Mouse (Mus musculus): Measurements from ENCODE around the gene 4930550C14Rik. TPM values are rescaled to one million over a fixed set of nuclear protein-coding genes. Genes with fewer than 3 reads are reported as not detected.

The 4930550C14Rik gene
- polyA plus RNA-seq, 1 experiment from 2014 or later: 1.9 TPM

Small RNAs within 50 kb of the gene (microRNA-seq; reads per million reads assigned to microRNA genes)
- not detected for gene Mir130c

Other genes starting within 250 kb of the 4930550C14Rik start
- gene Ddx10, start 154.3 kb upstream of the 4930550C14Rik start, polyA plus RNA-seq (2015; fragmentation: Nextera tagmentation; extraction: Ambion mirVana): 26.6 and 27.2 TPM in 2 replicates
- 6.9 and 7.3 TPM in 2 replicates for gene Exph5, start 100.7 kb upstream of the 4930550C14Rik start, polyA plus RNA-seq (2015; fragmentation: Nextera tagmentation; extraction: Ambion mirVana)
- 51.6 and 53.7 TPM in 2 replicates for gene Kdelc2, start 18.3 kb upstream of the 4930550C14Rik start, polyA plus RNA-seq (2015; fragmentation: Nextera tagmentation; extraction: Ambion mirVana)
- gene Atm, start 134.4 kb downstream of the 4930550C14Rik start, polyA plus RNA-seq (2015; fragmentation: Nextera tagmentation; extraction: Ambion mirVana): 8.9 and 9.9 TPM in 2 replicates
- gene Npat, start 134.7 kb downstream of the 4930550C14Rik start, polyA plus RNA-seq (2015; fragmentation: Nextera tagmentation; extraction: Ambion mirVana): 19.1 and 20.2 TPM in 2 replicates
- gene Acat1, start 208.1 kb downstream of the 4930550C14Rik start, polyA plus RNA-seq (2015; fragmentation: Nextera tagmentation; extraction: Ambion mirVana): 118 and 123 TPM in 2 replicates